Mouse (Mus musculus) CD4-positive, CD25-positive, alpha-beta regulatory T cell, adult 4 months (primary cell): ENCODE measurements around the gene Snrpg. TPM values are rescaled to one million over a fixed set of nuclear protein-coding genes. Genes with fewer than 3 reads are reported as not detected.

Source experiments
- ATAC-seq: one replicate; pipeline ENCODE4 v1.8.0; 2017
- polyA plus RNA-seq, 2 experiments: library from polyadenylated mRNA; unstranded; fragments of 100-300 nt; shearing (Covaris generic); gene quantifications; one replicate each; pipeline ENCODE4 v1.2.1; 2017

Snrpg gene
- polyA plus RNA-seq, 2 experiments from 2014 or later: 319 to 477 TPM

DNA sequence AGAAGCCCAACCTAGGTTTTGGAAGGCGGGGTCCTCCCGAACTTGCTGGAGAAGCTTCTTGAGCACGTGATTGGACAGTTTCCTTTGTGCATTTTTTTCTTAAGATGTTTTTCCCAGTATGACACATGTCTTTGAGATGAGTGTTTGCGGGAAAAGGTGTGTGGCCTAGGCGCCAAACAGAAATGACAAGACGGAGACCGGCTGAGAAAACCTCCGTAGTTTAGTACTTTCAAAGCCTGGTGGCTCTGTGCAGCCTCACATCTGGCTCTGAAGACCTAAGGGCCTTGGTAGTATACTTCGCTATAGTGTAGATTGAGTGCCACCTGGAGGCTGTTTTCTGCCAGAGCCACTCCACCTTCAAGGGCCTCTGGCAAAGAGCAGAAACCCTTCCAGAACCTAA, 29.9 kb downstream of the Snrpg start:
- ATAC-seq: peak; percentile 66

- no peak for ATAC-seq
Observed at GRCm38 (mm10) chr6:86402681-86403607, 31.8 kb downstream of the Snrpg start.

GRCm38 (mm10) chr6:86403728-86404099, 32.6 kb downstream of the Snrpg start:
- ATAC-seq: peak; percentile 44

GRCm38 (mm10) chr6:86404100-86404861, 33.2 kb downstream of the Snrpg start, which contains the start of gene Tia1:
Gene Tia1, plus strand, starts transcription at chr6:86404219.
- peak; percentile 85 for ATAC-seq

GRCm38 (mm10) chr6:86404996-86405395, 33.9 kb downstream of the Snrpg start:
- no peak for ATAC-seq

DNA sequence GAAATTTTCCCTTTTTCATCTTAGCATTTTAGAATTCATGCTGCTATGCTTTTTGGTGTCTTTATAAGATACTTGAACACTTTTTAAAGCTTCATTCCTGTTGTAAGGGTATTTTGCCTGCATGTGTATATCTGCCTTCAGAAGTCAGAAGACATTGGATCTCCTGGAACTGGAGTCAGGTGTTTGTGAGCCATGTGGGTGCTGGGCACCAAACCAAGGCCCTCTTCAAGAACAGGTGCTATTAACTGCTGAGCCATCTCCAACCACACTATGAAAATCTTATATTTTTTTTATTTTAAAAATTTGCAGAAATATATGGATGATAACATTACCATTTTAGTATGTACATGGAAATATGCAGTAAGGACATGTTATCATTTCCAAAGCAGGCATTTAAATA, 35.2 kb downstream of the Snrpg start:
- no peak for ATAC-seq

DNA sequence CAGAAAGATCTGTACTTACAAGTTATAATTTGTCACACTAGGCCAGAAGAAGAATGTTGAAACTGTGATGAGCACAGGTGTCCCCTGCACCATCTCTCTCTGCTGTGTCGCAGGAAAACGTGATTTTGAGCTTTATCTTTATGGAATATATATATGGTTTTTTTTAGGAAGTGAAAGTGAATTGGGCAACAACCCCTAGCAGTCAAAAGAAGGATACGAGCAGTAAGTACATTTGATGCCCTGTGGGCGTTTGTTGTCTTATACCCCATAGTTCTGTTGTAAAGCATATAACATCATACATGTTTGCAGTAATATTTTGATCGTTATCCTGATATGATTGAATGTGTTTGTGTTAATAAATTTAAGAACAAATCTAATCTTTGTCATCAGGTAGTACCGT, 47.6 kb downstream of the Snrpg start:
- ATAC-seq: no peak

DNA sequence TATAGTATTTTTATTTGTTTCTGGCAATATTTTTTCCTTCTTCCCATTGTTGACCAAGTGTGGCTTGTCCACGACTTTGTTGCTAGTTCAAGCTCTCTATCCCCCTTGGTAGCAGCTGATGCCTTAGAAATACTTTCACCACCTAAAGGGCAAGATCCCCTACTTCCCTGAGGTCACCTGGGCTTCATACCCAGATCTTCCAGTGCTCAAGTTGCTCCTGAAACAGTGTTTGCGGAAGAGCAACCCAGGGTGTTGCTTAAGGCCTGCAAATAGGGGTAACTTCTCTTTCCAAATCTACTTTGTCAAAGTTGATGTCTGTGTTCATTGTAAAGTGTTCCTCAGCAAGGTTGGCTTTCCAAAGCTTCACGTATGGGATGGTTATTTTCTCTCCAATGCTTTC, 48.1 kb downstream of the Snrpg start:
- no peak for ATAC-seq

DNA sequence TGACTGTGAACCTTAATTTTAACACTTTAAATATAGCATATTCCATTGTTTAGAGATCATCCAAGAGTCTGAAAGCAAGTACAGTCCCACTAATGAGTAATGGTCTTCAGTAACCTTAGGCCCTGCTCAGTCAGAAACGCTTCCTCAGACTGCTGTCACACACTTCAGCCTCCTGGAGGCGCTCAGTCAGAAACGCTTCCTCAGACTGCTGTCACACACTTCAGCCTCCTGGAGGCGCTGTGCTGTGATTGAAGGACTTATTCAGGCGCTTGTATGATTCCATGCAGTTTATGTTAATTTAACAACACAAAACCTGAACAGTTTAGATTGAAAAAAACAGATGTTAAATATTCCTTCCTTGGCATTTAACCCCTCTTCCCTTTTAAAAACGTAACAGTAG, 49.4 kb downstream of the Snrpg start:
- ATAC-seq: peak; percentile 60

DNA sequence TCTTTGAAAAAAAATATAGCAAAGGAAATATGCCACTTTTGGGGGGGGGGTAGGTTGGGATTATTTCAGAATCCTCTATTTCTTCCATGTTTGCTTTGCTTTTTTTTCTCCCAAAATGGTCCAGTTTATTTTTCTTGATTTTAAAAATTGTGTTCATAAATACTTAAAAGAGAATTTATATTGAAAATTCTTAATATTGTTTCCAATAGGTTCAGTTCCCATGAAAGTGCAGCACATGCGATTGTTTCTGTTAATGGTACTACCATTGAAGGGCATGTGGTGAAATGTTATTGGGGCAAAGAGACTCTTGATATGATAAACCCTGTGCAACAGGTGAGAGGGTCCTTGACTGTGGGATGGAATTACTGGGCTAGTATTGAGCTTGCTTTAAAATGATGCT, 55.3 kb downstream of the Snrpg start, which contains the start of gene Gm44790:
Gene Gm44790 (plus strand): TSS at position 301 of the 400 bp plus-strand sequence.
- no peak for ATAC-seq

Other genes starting within 250 kb of the Snrpg start
- under 1 TPM in 1 of 2 experiments, not detected in 1; 0.30 TPM for gene Tgfa, start 176.1 kb upstream of the Snrpg start, polyA plus RNA-seq
- 10 to 100 TPM; 56.6 to 65.9 TPM for gene Fam136a, start 5.7 kb upstream of the Snrpg start, polyA plus RNA-seq
- 10 to 100 TPM in 1 of 2 experiments, 1 to 10 TPM in 1; 8.5 to 10.4 TPM for gene Pcyox1, start 25.9 kb downstream of the Snrpg start, polyA plus RNA-seq
- 100 to 1,000 TPM; 117 to 139 TPM for gene Tia1, start 32.9 kb downstream of the Snrpg start, polyA plus RNA-seq
- not detected for gene Gm44790, start 55.4 kb downstream of the Snrpg start, polyA plus RNA-seq
- 10 to 100 TPM; 41.0 to 43.8 TPM for gene C87436, start 67.1 kb downstream of the Snrpg start, polyA plus RNA-seq
- 10 to 100 TPM; 18.5 to 35.3 TPM for gene Pcbp1, start 155.0 kb downstream of the Snrpg start, polyA plus RNA-seq